Mouse (Mus musculus): ENCODE results near the gene Zmym6.

GRCm38 (mm10) chr4:127037908-127038827 lies 39.0 kb upstream of the Zmym6 start:
- TF ChIP-seq CTCF (IDR thresholded peaks at IDR 0.05; ENCODE audit: low read depth, low read length), result no peak
- no peak for TF ChIP-seq POLR2A (IDR thresholded peaks at IDR 0.05; ENCODE audit: extremely low read depth, insufficient read depth, low read length)

Data from liver, adult 2 months (tissue).